Mouse (Mus musculus): ENCODE results near the gene Gipc2.

The Gipc2 gene

DNA sequence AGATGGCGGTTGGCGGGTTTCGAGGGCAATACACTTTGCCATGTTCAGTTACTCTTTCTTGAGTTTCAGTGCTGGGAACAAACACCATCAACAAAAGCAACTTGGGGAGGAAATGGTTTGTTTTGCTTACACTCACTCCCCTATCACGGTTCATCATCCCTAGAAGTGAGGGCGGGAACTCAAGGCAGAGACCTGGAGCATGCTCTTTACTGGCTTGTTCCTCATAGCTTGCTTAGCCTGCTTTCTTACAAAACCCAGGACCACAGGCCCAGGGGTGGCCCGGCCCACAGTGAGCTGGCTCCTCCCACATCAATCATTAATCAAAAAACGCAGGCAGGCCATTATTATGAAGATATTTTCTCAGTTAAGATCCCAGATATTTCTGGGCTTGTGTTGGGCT lies 89.9 kb downstream of the Gipc2 start:
- no peak for DNase-seq (ENCODE audit: low spot score in 2 of 2)

DNA sequence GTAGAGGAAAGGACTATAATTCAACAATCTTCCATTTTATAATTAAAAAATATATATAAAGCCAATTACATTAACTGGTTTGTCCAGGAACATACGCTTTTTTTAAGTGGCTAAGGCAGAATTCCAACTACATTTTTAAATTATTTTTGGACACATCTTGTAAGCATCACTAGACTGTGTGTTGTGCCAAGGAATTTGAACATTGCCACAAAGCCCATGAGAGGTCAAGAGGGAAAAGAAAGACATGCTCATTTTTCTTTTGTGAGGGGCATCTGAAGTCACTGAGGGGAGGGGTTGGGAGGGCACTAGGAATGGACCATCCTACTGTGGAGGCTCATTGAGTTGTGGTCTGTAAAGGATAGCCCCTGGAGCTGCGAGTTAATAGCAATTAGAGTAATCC lies 97.0 kb downstream of the Gipc2 start:
- DNase-seq (ENCODE audit: low spot score in 2 of 2), result no peak

DNA sequence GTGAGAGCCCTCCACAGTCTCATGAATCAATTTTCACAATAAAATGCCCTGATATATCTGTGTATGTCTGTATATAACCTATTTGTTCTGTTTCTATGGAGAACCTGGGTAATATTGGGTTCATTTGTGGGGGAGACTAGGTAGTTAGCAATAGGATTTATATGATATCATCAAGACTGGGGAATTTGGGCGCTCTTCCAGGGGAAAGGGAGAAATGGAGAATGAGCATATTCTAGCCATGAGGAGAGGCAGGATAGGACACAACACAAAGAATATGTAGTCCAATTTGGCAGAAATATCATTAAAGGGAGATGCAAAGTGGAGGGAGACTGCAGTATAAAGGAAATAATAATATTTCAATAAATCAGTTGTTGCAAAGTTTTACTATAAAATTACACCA lies 97.7 kb downstream of the Gipc2 start:
- no peak for DNase-seq (ENCODE audit: low spot score in 2 of 2)

DNA sequence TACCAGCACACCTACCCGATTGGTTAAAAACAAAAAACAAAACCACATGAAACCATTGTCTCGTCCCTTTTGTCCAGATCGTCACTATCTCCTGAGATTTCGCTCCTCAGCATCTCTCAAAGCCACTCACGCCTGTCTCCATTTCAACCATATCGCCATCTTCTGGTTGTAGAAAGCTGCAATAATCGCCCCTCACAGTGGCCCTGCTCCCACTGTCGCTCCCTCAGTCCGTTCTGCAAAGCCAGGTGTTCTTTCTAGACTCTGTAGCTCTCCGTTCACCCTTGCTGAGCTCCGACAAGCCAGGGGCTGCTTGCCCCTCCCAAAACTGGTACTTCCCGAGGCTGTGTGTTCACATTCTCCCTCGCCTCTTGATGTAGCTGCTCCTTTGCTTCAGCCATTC lies 99.3 kb downstream of the Gipc2 start:
- no peak for DNase-seq (ENCODE audit: low spot score in 2 of 2)

DNA sequence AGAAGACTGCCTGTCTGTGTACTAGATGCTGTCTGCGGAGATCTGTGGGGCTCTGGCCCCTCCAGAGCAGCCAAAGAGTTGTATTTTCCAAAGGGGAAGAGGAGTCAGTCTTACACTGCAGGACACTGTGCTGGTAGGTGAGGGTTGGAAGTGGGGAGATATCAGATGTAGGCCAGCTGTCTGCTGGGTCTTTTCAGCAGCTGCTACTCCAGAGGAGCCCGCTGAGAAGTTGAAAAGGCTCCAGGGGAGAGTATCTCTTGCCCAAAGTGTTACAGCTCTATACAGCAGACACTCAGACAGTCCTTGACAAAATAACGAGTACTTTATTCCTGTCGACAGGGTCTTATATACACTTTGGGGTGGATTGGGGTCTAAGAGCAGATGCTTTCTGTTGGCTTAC lies 100.2 kb downstream of the Gipc2 start:
- no peak for DNase-seq (ENCODE audit: low spot score in 2 of 2)

DNA sequence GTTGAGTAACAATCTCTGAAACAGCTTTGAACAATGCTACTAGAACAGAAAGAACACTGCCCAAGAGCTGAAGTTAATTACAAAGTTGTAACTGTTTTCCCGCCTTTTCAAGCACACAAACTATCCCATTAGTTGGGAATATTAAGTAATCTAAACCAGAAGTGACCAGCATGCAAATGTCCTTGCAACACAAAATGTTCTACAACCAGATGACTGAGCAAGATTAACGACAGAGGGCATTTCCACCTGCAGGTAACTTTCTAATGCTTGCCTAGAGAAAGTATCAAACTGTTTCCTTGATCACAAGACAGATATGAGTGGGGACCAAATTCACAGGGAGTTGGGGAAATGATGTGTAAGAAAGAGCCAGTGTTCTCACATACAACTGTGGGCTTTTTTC lies 101.9 kb downstream of the Gipc2 start:
- no peak for DNase-seq (ENCODE audit: low spot score in 2 of 2)

DNA sequence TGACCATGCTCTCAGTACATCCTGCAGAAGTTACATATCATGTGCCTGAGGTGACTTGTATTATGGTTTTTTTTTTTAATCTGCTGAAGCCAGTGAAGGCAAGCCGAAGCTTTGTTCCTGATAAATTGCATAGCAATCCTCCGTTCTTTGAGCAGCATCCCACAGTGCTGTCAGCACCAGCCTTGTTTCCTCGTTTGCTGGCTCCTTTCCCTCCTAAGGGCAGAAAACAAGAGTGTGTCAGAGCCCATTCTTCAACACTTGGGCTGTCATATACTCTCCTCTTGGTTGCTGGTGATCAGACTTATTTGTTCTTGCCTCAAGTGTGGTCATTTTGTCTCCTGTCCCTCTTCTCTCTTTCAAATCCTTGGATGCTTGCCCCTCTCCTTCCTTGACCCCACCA lies 103.2 kb downstream of the Gipc2 start:
- DNase-seq (ENCODE audit: low spot score in 2 of 2), result no peak

DNA sequence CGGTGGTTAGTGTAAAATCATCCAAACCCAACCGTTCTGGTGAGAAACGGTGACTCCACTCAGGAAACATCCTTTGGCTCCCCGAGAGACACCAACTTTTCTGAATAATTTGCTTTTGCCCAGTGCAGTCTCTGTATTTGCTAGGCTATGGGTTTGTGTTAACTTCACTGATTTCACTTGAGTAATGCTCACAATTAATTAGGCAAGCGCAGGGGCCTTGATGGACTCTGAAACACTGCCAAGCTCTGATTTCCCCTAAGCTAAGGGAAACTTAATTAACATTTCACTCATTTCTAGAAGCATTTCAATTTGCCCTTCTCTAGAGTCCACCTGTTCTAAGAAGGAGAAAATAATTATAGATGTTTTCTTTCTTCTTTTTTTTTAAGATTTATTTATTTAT lies 104.9 kb downstream of the Gipc2 start:
- DNase-seq (ENCODE audit: low spot score in 2 of 2), result no peak

DNA sequence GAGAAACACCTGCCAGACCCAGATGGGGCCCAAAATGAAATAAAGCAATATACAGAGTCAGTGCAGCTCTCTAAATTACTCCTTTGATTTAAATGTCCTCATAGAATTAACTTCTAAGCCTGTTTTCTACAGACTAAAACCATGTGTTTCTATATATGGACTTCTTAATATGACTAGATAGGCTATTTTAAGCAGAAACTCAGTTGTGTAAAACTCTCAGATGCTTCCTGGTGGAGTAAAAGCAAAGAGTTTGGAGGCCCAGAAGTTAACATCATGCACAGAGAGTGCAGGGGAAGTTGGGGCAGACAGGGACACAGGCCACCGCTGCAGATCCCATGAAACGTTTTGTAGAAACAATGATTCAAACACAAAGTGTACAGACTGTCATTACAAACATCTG lies 107.8 kb downstream of the Gipc2 start:
- no peak for DNase-seq (ENCODE audit: low spot score in 2 of 2)

DNA sequence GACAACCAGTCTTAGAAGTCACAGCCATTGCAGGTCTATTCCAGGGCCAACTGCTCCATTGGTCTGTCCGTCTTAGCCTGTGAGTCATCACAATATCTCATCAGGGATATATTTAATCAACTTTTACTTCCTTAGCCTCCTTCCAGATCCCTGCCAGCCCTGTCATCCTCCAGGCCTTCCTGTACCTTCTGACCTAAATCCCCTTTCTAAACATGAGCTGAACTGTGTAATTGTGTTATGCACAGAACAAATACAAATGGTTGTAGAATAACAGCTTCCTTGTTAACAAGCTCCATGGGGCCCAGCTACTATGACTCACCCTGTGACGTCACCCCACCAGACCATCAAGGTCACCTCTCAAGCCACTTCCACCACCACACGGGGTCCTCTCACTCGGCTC lies 111.8 kb downstream of the Gipc2 start:
- DNase-seq (ENCODE audit: low spot score in 2 of 2), result no peak

DNA sequence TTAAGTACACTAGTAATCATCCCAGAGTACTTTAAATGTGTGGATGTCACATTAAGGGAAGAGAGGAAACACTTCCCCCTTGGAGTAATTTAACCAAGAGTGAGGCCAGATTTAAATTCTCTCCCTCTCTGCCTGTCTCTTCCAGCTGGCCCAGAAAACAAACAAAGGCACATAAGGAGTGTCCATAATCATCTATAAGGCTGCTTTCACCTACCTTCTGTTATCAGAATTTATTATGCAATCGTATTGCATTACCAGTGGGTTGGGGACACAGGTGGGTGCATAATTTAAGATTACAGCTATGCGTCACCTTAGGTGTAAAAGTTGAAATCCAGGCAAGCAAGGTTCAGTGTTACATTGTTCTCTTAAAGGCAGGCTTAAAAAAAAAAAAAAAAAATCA lies 114.1 kb downstream of the Gipc2 start:
- no peak for DNase-seq (ENCODE audit: low spot score in 2 of 2)

DNA sequence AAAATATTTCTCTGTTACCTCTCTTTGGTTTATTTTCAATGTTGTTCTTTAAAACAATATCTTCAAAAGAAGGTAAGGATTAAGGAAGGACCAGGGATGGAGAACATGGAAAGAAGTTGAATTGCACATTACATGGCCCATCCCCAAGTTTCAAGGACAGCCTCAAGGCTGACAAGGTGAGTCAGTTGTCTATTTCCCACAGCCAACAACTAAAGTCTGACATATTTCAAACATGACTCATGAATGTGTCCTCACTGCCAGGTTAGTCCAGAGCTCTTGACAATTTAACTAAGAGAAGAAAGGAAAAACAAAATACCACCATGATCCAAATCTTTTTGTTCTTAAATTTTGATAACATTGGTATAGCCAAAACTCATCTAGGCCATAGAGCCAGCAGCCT lies 118.1 kb downstream of the Gipc2 start:
- no peak for DNase-seq (ENCODE audit: low spot score in 2 of 2)

DNA sequence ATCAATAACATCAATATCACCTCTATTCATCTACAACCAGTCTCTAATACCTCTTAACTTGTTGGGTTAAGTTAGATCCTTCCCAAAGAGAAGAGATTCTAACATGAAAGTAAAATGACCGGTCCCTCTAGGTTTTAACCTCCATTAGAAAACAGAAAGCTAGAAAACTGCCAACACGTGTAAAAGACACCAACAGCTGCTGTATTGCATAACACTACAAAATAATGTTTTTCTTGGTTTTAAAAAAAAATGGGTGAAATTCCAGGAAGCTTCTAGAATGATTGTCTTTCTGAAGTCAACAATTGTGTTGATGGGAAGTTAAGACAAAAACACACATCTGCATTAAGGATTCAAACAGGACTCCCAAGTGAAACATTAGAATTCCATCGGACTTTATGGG lies 119.1 kb downstream of the Gipc2 start:
- DNase-seq (ENCODE audit: low spot score in 2 of 2), result no peak
